ENCODE assay signal across 7 mouse cellular contexts in genomic region chr9:65823716-65824462, GRCm38 (mm10). TPM values are rescaled to one million over a fixed set of nuclear protein-coding genes. Genes with fewer than 3 reads are reported as not detected.
DNase-seq lines count a peak whose midpoint lies in the region; ATAC-seq and TF ChIP-seq lines count a peak whose summit lies in the region.

No protein-coding gene starts in this region.

- 40% methylated on average over 10 of the region's 10 CpGs for WGBS in liver, adult 2 months
- WGBS in forebrain, embryonic 13.5 days = 35% methylated on average over 10 of the region's 10 CpGs
- 62% methylated on average over 10 of the region's 10 CpGs for WGBS in intestine, embryonic 15.5 days
- 35% methylated on average over 10 of the region's 10 CpGs for WGBS in neural tube, embryonic 15.5 days

- no peak for TF ChIP-seq POLR2A in liver, adult 2 months (IDR thresholded peaks at IDR 0.05; ENCODE audit: extremely low read depth, insufficient read depth, low read length)

- DNase-seq in liver, adult 2 months (ENCODE audit: extremely low read depth, low read depth, low spot score) = peak; percentile 43
- no peak for DNase-seq in liver
- no peak for DNase-seq in c-Kit-positive CD71-positive TER-119-positive erythroid progenitor cells, embryonic 14.5 days (ENCODE audit: low spot score)
- DNase-seq in spleen, postnatal 4 days (ENCODE audit: low spot score in 2 of 2) = no peak

- peak overlapping the region; percentile 20; the same call in 1 of the 2 replicates for H3K27ac ChIP-seq in liver, adult 2 months (replicated peaks; ENCODE audit: insufficient read depth, low read depth, low read length)
- H3K27ac ChIP-seq in forebrain, embryonic 13.5 days = peak overlapping the region; percentile 68
- peak overlapping the region; percentile 54 for H3K27ac ChIP-seq in intestine, embryonic 15.5 days
- H3K27ac ChIP-seq in neural tube, embryonic 15.5 days (replicated peaks) = peak overlapping the region; percentile 10; the same call in 1 of the 2 replicates

- H3K9me3 ChIP-seq in forebrain, embryonic 13.5 days (replicated peaks) = no peaks in the 10 kb centered on the region
- no peaks in the 10 kb centered on the region for H3K9me3 ChIP-seq in intestine, embryonic 15.5 days
- H3K9me3 ChIP-seq in neural tube, embryonic 15.5 days (replicated peaks) = no peaks in the 10 kb centered on the region

- no peak overlapping the region for H3K4me3 ChIP-seq in liver, adult 2 months (ENCODE audit: insufficient read depth, low read depth, low read length)
- peak overlapping the region; percentile 13; the same call in 1 of the 2 replicates for H3K4me3 ChIP-seq in forebrain, embryonic 13.5 days
- H3K4me3 ChIP-seq in intestine, embryonic 15.5 days (replicated peaks) = no peak overlapping the region
- H3K4me3 ChIP-seq in neural tube, embryonic 15.5 days (replicated peaks) = no peak overlapping the region

- no peak for ATAC-seq in forebrain, embryonic 13.5 days
- peak; percentile 18; the same call in 1 of the 2 replicates for ATAC-seq in intestine, embryonic 15.5 days
- ATAC-seq in neural tube, embryonic 15.5 days (ENCODE audit: low FRiP score) = no peak

- no peak overlapping the region for H3K9ac ChIP-seq in liver, adult 2 months (ENCODE audit: low read depth, low read length)
- peak overlapping the region; percentile 21; the same call in 1 of the 2 replicates for H3K9ac ChIP-seq in forebrain, embryonic 13.5 days
- H3K9ac ChIP-seq in intestine, embryonic 15.5 days = no peak overlapping the region
- H3K9ac ChIP-seq in neural tube, embryonic 15.5 days (replicated peaks) = no peak overlapping the region; the same call in 1 of the 2 replicates

- peaks cover 13% of the 10 kb centered on the region for H3K79me2 ChIP-seq in liver, adult 2 months (ENCODE audit: control insufficient read depth, insufficient read depth, low read length)

- H3K27me3 ChIP-seq in liver, adult 2 months (ENCODE audit: control insufficient read depth, insufficient read depth, low read length) = no peaks in the 10 kb centered on the region
- H3K27me3 ChIP-seq in forebrain, embryonic 13.5 days = no peaks in the 10 kb centered on the region
- no peaks in the 10 kb centered on the region for H3K27me3 ChIP-seq in intestine, embryonic 15.5 days (replicated peaks)
- H3K27me3 ChIP-seq in neural tube, embryonic 15.5 days (replicated peaks) = no peaks in the 10 kb centered on the region

- TF ChIP-seq CTCF in liver, adult 2 months (IDR thresholded peaks at IDR 0.05; ENCODE audit: low read depth, low read length) = no peak

- H3K36me3 ChIP-seq in liver, adult 2 months (ENCODE audit: control insufficient read depth, insufficient read depth, low read length) = no peaks in the 10 kb centered on the region
- no peaks in the 10 kb centered on the region for H3K36me3 ChIP-seq in forebrain, embryonic 13.5 days (ENCODE audit: poor library complexity, severe bottlenecking)
- H3K36me3 ChIP-seq in intestine, embryonic 15.5 days = no peaks in the 10 kb centered on the region
- H3K36me3 ChIP-seq in neural tube, embryonic 15.5 days = no peaks in the 10 kb centered on the region

- H3K4me2 ChIP-seq in forebrain, embryonic 13.5 days = peak overlapping the region; percentile 79
- peak overlapping the region; percentile 15 for H3K4me2 ChIP-seq in intestine, embryonic 15.5 days (replicated peaks)
- peak overlapping the region; percentile 21 for H3K4me2 ChIP-seq in neural tube, embryonic 15.5 days

- H3K4me1 ChIP-seq in liver, adult 2 months (ENCODE audit: control insufficient read depth, insufficient read depth, low read length) = peaks cover 30% of the 10 kb centered on the region
- peaks cover 68% of the 10 kb centered on the region for H3K4me1 ChIP-seq in forebrain, embryonic 13.5 days
- peaks cover 28% of the 10 kb centered on the region for H3K4me1 ChIP-seq in intestine, embryonic 15.5 days (replicated peaks)
- peaks cover 64% of the 10 kb centered on the region for H3K4me1 ChIP-seq in neural tube, embryonic 15.5 days

RNA-seq across cellular contexts. Expression of gene Zfp609, which starts 3.5 kb away (rescaled TPM):
- 2.8 and 4.4 TPM in 2 replicates for total RNA-seq in liver, adult 2 months (2014; rRNA removed)
- 4.4 TPM in 2 replicates for polyA plus RNA-seq in liver, adult 2 months (2012; rRNA removed)
- polyA plus RNA-seq in forebrain, embryonic 13.5 days (2015; fragmentation: Nextera tagmentation; extraction: Ambion mirVana) = 9.4 and 9.6 TPM in 2 replicates
- 5.6 TPM in 2 replicates for polyA plus RNA-seq in intestine, embryonic 15.5 days (2015; fragmentation: Nextera tagmentation; extraction: Ambion mirVana)
- 6.8 and 7.1 TPM in 2 replicates for polyA plus RNA-seq in neural tube, embryonic 15.5 days (2015; fragmentation: Nextera tagmentation; extraction: Ambion mirVana)

Comparison
In these comparisons a context has a peak if more than half of its experiments do, and no peak if none do; other contexts are left out.
1. H3K27ac ChIP-seq: peak in every context shown above with its lines; median percentile 68 in forebrain, embryonic 13.5 days; 54 in intestine, embryonic 15.5 days; 20 in liver, adult 2 months; 10 in neural tube, embryonic 15.5 days.
2. H3K4me2 ChIP-seq: peak in every context shown above with its lines; median percentile 79 in forebrain, embryonic 13.5 days; 21 in neural tube, embryonic 15.5 days; 15 in intestine, embryonic 15.5 days.